9 mouse cellular contexts compared by ENCODE assay signal in the genomic region with DNA sequence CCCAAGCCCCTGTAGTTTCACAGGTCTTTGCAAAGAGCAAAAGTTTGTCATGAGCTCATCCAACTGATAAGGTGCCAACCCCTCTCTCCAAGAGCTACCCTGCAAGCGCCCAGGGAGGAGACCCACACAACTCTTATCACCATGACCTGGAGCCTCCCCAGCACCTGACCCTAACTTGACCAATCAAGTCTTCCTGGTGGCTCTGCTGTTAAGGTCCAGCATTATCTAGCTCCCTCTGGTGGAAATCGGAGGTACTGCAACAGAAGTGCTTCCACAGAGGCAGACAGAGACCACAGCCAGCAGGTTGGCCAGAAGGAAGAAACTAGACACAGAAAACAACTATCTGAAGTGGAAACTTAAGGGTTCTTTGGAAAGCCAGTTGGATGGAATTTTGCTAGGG. TPM values are rescaled to one million over a fixed set of nuclear protein-coding genes. Genes with fewer than 3 reads are reported as not detected.
A peak's percentile ranks its signal among the peaks of the same experiment; 100 is the strongest.
DNase-seq lines count a peak whose midpoint lies in the region; ATAC-seq and TF ChIP-seq lines count a peak whose summit lies in the region.
"Had no signal": no experiment of that assay in that cellular context is flagged by ENCODE, and none has a peak within 500 bp of the region (broad histone marks: within the 10 kb centered on the region; RNA-seq: fewer than 3 reads in every experiment).

No protein-coding gene starts in this region.

- H3K27ac ChIP-seq in liver, postnatal 0 days (ENCODE audit: low read depth), result no peak overlapping the region
- H3K27ac ChIP-seq: limb, embryonic 15.5 days had no signal

- no peaks in the 10 kb centered on the region for H3K9me3 ChIP-seq in liver, postnatal 0 days (ENCODE audit: low read length)
- H3K9me3 ChIP-seq: limb, embryonic 15.5 days had no signal

- DNase-seq in B cell, adult 2 months, result peak; percentile 91 to 92
- DNase-seq in Muller cell, postnatal 12 days (ENCODE audit: inconsistent ontology term), result peak; percentile 57
- DNase-seq in cerebellum, adult 9-10 months, result peak; percentile 75
- DNase-seq in gastrocnemius, postnatal 14 days, result peak; percentile 75
- DNase-seq in kidney, postnatal 4 days, result peak; percentile 84 to 88
- peak; percentile 87 for DNase-seq in liver, postnatal 0 days
- DNase-seq in retina, postnatal 1 day, result peak; percentile 89
- DNase-seq in thymus, postnatal 4 days, result peak; percentile 85

- no peak overlapping the region for H3K9ac ChIP-seq in liver, postnatal 0 days (replicated peaks)
- H3K9ac ChIP-seq: limb, embryonic 15.5 days had no signal

- peak; percentile 32 for ATAC-seq in liver, postnatal 0 days

- intact Hi-C loops in gastrocnemius, postnatal 14 days (cut with DNase I; ENCODE audit: low total_unique reads), result no loop called here

- H3K4me1 ChIP-seq in liver, postnatal 0 days (ENCODE audit: insufficient read depth), result peaks cover 9% of the 10 kb centered on the region

- H3K4me3 ChIP-seq in liver, postnatal 0 days (ENCODE audit: low read depth, low read length), result no peak overlapping the region
- H3K4me3 ChIP-seq: limb, embryonic 15.5 days had no signal

- H3K4me2 ChIP-seq in liver, postnatal 0 days (ENCODE audit: low read depth, low read length), result no peak overlapping the region
- H3K4me2 ChIP-seq: limb, embryonic 15.5 days had no signal

- no peaks in the 10 kb centered on the region for H3K36me3 ChIP-seq in liver, postnatal 0 days (replicated peaks; ENCODE audit: insufficient read depth, low read length)
- H3K36me3 ChIP-seq: limb, embryonic 15.5 days had no signal

- H3K27me3 ChIP-seq in liver, postnatal 0 days (ENCODE audit: insufficient read depth, low read length), result no peaks in the 10 kb centered on the region
- H3K27me3 ChIP-seq: limb, embryonic 15.5 days had no signal

- 20% methylated on average over 2 of the region's 2 CpGs for WGBS in liver, postnatal 0 days (ENCODE audit: insufficient replicate concordance)

- TF ChIP-seq CTCF in liver, postnatal 0 days (IDR thresholded peaks at IDR 0.05; ENCODE audit: low read depth), result peak; percentile 98

- no peak for TF ChIP-seq EP300 in liver, postnatal 0 days (IDR thresholded peaks at IDR 0.05; ENCODE audit: low read depth)

RNA-seq across cellular contexts. Expression of a gene that starts 3.7 kb away (rescaled TPM):
- 100 to 1,000 TPM; 452 to 559 TPM for total RNA-seq in gastrocnemius, postnatal 14 days (2021)
- 380 and 395 TPM in 2 replicates for polyA plus RNA-seq in liver, postnatal 0 days (2015; fragmentation: Nextera tagmentation; extraction: Ambion mirVana)
